Mouse (Mus musculus) cerebellum, postnatal 4 days (tissue): Measurements from ENCODE around the gene Lyve1.

Experiments used
- DNase-seq, 2 experiments: peaks; one replicate each; pipeline ENCODE4 v3.0.0; 2022; ENCODE audit warnings: low spot score in 2 of 2, mixed read lengths in 1 of 2

The Lyve1 gene

DNA sequence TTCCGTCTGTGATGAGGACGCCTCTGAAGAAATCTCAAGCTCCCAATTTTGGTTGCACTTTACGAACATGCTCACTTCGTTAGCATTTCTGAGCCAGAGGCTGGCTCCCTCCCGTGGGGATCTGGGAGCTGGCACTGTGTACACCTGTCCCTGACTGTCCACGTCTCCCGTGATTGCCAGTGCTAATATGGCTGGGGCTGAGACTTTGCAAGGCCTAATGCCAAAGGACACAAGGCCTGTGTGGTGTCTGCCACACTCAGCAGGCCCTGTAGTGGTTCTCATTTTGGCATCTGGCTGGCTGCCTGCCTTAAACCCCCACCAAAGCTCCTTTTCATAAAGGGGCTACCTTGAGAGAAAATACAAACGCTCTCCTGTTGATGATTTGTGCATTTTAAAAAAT is 52.0 kb downstream of the Lyve1 start:
- no peak for DNase-seq

DNA sequence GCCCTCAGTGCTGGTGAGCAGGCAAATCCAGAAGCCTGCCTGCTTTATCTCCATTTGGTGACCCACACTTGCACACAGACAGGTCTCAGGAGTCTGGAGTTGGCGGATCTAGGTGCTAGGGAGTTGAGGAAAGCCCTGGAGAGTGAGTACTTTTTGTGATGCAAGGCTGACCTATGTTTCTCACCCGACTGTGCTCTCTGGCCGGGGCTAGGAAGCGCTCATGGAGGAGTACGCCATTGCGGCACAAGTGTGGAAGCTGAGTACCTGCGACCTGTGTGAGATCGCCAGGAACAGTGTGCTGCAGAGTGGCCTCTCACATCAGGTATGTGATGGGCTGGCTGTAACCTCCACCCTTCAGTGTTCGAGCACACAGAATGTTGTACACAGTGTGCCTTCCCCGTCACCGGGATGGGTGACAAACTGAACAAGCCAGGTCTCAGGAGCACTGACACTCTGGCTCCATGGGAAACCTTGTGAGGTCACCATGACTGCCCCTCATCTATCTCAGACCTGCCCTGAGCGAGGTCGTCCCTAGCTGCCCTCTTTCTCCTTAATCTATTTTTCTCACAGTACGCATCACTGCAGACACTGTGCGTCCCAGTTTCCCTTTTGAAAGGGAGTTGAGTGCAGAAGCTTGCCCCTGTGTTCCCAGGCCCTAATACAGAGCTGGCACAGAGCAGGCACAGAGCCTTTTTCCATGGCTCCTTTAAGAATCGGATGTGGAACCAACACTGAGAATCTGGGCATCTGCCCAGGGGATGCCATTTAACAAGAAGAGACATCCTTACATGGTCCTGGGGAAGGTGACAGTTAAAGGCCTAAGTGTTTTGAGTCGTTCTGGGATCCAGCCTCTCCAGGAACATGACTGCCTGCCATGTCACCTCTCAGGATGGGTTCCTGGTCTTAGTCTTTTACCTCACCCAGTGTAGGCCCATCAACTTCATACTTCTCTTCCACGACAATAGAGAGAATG is 53.2 kb downstream of the Lyve1 start:
- DNase-seq: no peak

DNA sequence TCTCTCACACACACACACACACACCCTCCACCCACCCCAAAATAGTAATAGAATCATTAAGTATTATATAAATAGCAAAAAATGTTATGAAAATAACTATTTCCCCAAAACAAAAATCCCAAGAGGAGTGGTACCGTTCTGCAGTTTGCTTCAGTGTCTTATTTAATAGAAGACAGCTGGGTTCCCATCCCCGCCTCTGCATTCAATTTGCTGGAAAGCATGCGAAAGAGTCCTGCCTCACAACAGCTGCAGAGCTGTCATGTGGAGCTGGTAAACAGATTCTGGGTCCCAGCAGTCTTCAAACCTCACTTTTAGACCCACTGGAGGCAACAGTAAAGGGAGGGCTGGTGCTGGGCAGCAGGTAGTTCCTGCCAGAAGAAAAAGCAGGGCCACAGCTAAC is 54.1 kb downstream of the Lyve1 start:
- no peak for DNase-seq

DNA sequence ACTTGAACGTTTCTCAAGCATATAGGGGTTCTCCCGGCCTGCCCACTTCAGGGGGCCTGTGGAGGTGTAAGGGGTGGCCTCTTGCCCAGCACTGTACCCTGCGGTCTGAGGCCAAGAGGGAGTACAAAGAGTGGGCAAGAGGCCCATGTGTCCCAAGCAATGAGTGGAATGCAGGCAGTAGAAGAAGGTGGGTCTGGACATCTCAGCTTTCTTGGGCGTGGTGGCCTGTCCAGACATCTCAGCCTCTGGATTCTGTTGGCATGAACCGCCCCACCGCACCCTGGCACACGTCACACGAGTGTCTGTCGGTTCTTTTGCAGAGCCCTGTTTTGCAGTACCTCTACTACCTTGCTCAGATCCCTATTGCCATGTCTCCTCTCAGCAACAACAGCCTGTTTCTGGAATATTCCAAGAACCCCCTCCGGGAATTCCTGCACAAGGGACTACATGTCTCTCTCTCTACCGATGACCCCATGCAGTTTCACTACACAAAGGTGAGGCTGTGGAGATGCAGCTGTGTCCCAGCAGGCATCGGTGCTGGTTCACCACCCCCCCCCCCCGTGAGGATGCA is 55.5 kb downstream of the Lyve1 start:
- DNase-seq: no peak

DNA sequence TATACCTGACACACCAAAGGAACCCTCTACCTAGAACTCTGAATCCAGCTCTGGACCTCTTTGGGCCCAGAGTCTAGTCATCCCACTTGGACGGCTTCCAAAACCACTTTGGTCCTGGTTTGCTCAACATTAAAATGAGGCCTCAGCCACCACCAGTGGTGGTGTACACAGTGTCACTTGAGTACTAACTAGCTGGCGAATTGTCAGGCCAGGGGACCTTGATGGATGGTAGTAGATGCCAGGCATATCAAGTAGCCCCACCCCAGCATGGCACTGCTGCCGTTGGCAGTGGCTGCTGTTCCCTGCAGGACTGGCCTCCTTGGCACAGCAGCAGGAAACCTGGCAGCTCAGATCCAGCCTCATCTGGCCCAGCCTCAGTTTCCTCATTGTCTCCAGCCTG is 58.8 kb downstream of the Lyve1 start:
- DNase-seq: no peak

DNA sequence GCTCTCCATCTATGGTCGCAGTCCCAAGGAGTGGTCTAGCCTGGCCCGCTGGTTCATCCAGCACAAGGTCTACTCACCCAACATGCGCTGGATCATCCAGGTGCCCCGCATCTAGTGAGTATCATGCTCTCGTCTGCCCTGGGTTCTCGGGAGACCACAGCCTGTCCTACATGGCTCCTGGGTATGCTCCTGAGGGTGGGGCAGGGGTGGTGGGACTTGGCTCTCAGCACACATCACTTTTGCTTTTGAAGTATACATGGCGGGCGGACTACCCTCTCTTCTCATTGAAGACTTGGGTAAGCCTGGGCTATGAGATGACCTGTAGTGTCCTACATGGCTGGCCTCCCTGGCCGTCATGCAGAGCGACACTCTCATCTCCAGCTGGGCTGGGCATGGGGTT is 59.9 kb downstream of the Lyve1 start:
- DNase-seq: no peak

DNA sequence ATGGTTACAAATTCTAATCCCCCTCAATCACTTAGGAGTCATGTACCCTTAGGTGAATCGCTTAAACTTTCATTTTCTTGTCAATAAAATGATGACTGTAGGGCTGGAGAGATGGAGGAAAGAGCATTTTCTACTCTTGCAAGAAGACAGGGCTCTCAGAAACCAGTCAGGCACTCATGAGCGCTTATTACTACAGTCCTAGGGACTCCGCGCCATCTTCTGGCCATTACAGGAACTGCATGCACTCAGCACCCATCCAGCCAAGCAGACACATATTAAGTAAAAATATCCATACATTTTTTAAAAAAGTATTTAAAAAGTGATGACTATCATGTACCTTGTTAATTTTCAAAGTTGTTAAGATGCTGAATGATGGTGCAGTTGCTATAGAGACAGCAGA is 62.0 kb downstream of the Lyve1 start:
- DNase-seq: peak; percentile 81 to 85
